Mouse (Mus musculus) myocyte (in vitro differentiated cells): Measurements from ENCODE around the gene Gm8113. TPM values are rescaled to one million over a fixed set of nuclear protein-coding genes. Genes with fewer than 3 reads are reported as not detected.
"Not testable (repeated sequence)": the region's sequence is repeated elsewhere in the genome, so short reads cannot be mapped to it uniquely, and the experiment has no call there.

ENCODE experiments used
- H3K27me3 ChIP-seq: one replicate; pipeline ENCODE4 v1.6.1; 2011; ENCODE audit not compliant: control insufficient read depth, insufficient read depth, insufficient read length
- H3K36me3 ChIP-seq: one replicate; pipeline ENCODE4 v1.6.1; 2011; ENCODE audit not compliant: control insufficient read depth, insufficient read depth
- H3K4me2 ChIP-seq: one replicate; pipeline ENCODE4 v1.6.1; 2011; ENCODE audit warnings: low read depth, control low read depth
- H3K4me3 ChIP-seq: one replicate; pipeline ENCODE4 v1.5.1; 2011; ENCODE audit warnings: mild to moderate bottlenecking, control low read depth, moderate library complexity
- H3K79me2 ChIP-seq: one replicate; pipeline ENCODE4 v1.6.1; 2011; ENCODE audit not compliant: control insufficient read depth, insufficient read depth
- H3ac ChIP-seq: one replicate; pipeline ENCODE4 v1.6.1; 2011; ENCODE audit not compliant: control insufficient read depth, insufficient read length
- CEBPB ChIP-seq: IDR thresholded peaks from 2 replicates; pipeline ENCODE4 v1.6.1; 2011; ENCODE audit warnings: mild to moderate bottlenecking, moderate library complexity; ENCODE audit not compliant: poor library complexity, insufficient read depth, severe bottlenecking
- E2F4 ChIP-seq: IDR thresholded peaks from one replicate; pipeline ENCODE4 v1.6.1; 2011; ENCODE audit warnings: mild to moderate bottlenecking, control low read depth, moderate library complexity; ENCODE audit not compliant: insufficient read depth
- MYOD1 ChIP-seq, 3 experiments: IDR thresholded peaks; one replicate each; pipeline ENCODE4 v1.6.1; 2011; ENCODE audit warnings: control low read depth in 2 of 3, low read depth in 2 of 3, mild to moderate bottlenecking in 2 of 3, moderate library complexity in 1 of 3; ENCODE audit not compliant: insufficient read length in 2 of 3, control insufficient read depth in 1 of 3
- USF1 ChIP-seq: IDR thresholded peaks from one replicate; pipeline ENCODE4 v1.6.1; 2011; ENCODE audit warnings: low read depth, mild to moderate bottlenecking, control low read depth, moderate library complexity
- polyA plus RNA-seq: library from polyadenylated mRNA; unstranded; fragments of >200 nt; fragmentation: generic; extraction: Trizol; gene quantifications from one replicate; pipeline ENCODE4 v1.2.1, GENCODE M21; 2012; ENCODE audit warnings: missing spikeins

Gene Gm8113
- 0.30 TPM for polyA plus RNA-seq

- not testable (repeated sequence) for H3K79me2 ChIP-seq, H3K36me3 ChIP-seq, H3ac ChIP-seq, H3K27me3 ChIP-seq
- peak within 1 kb of the TSS; percentile 77 for H3K4me2 ChIP-seq
- peak in 2 of 3 experiments; percentile 4 to 8 for TF ChIP-seq MYOD1 (IDR thresholded peaks at IDR 0.05; ENCODE audit: control insufficient read depth in 1 of 3, insufficient read length in 2 of 3, low read depth in 2 of 3)
- TF ChIP-seq E2F4: peak; percentile 62
- peak within 1 kb of the TSS; percentile 45 for H3K4me3 ChIP-seq
Observed at GRCm38 (mm10) chr14:43924688-43925403, at the start of gene Gm8113. Gene Gm8113 (plus strand): TSS chr14:43925390.

- not testable (repeated sequence) for H3K4me2 ChIP-seq, H3K79me2 ChIP-seq, H3ac ChIP-seq, H3K36me3 ChIP-seq, H3K27me3 ChIP-seq, H3K4me3 ChIP-seq
Observed at GRCm38 (mm10) chr14:43875417-43875816, 49.8 kb upstream of the Gm8113 start, which contains the start of gene Ear1. Gene Ear1 (minus strand): TSS chr14:43875517.

- H3K27me3 ChIP-seq, H3K79me2 ChIP-seq, H3ac ChIP-seq, H3K36me3 ChIP-seq, H3K4me3 ChIP-seq, H3K4me2 ChIP-seq: not testable (repeated sequence)
Observed at GRCm38 (mm10) chr14:43877789-43878188, 47.4 kb upstream of the Gm8113 start.

GRCm38 (mm10) chr14:43879966-43880545 is 45.1 kb upstream of the Gm8113 start:
- H3K4me2 ChIP-seq, H3K79me2 ChIP-seq, H3K27me3 ChIP-seq, H3K36me3 ChIP-seq, H3ac ChIP-seq, H3K4me3 ChIP-seq: not testable (repeated sequence)

DNA sequence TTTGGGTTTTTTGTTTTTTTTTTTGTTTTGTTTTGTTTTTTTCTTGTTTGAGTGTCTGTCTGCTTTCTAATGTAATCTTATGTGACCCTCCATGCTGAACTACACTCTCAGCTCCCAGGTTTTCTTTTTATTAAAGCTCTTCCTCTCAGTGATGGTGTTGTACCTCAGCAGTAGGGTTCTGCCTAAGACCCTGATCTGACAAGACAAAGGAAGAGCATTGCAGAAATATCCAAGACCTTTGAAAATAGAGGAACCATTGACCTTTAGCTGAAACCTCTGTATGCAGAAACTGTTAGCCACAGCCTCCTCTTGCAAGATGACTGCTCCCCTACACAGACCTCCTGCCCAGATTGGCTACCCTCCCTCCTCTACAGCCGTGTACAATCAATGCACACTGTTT is 39.0 kb upstream of the Gm8113 start:
- H3K36me3 ChIP-seq, H3K27me3 ChIP-seq, H3K4me3 ChIP-seq, H3ac ChIP-seq, H3K79me2 ChIP-seq, H3K4me2 ChIP-seq: not testable (repeated sequence)

DNA sequence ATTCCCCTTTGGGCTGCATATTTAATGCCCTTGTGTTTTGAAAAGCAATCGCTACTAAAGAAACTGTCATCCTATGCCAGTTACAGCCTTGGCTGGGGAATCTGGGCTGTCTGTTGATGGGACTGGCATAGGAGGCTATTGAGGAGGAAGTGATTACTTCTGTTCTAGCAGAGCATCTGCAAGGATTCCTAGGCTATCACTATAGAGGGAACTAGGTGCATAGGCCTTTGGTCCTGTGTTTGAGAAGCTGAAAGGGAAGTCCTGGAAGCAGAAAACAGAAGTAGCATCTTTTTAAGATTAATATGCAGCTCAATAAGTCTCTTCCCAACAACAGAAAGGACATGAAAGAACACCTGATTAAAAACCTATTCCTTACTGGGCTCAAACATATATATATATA is 33.9 kb upstream of the Gm8113 start:
- not testable (repeated sequence) for H3K4me3 ChIP-seq, H3ac ChIP-seq, H3K27me3 ChIP-seq, H3K4me2 ChIP-seq, H3K36me3 ChIP-seq, H3K79me2 ChIP-seq

- H3K4me3 ChIP-seq, H3K27me3 ChIP-seq, H3K4me2 ChIP-seq, H3K36me3 ChIP-seq, H3K79me2 ChIP-seq, H3ac ChIP-seq: not testable (repeated sequence)
Observed at GRCm38 (mm10) chr14:43895357-43895756, 29.8 kb upstream of the Gm8113 start.

- not testable (repeated sequence) for H3K79me2 ChIP-seq, H3K4me2 ChIP-seq, H3ac ChIP-seq, H3K36me3 ChIP-seq, H3K4me3 ChIP-seq, H3K27me3 ChIP-seq
Observed at GRCm38 (mm10) chr14:43898577-43898976, 26.6 kb upstream of the Gm8113 start.

- H3K36me3 ChIP-seq, H3K4me3 ChIP-seq, H3ac ChIP-seq, H3K4me2 ChIP-seq, H3K79me2 ChIP-seq, H3K27me3 ChIP-seq: not testable (repeated sequence)
- TF ChIP-seq CEBPB: 0 out of 2 replicates have a peak, but pooled peaks have one; percentile 3
- peak; percentile 53 for TF ChIP-seq USF1
Observed at GRCm38 (mm10) chr14:43918214-43918613, 7.0 kb upstream of the Gm8113 start.

- H3ac ChIP-seq, H3K4me3 ChIP-seq, H3K36me3 ChIP-seq: not testable (repeated sequence)
Observed at GRCm38 (mm10) chr14:43923459-43923858, 1.7 kb upstream of the Gm8113 start, which contains the start of gene Ear10. Gene Ear10 (minus strand): TSS chr14:43923559.

GRCm38 (mm10) chr14:43925404-43925950 is 287 bp downstream of the Gm8113 start:
- H3K79me2 ChIP-seq, H3ac ChIP-seq, H3K27me3 ChIP-seq, H3K36me3 ChIP-seq: not testable (repeated sequence)
- H3K4me2 ChIP-seq: peak overlapping the region; percentile 77
- H3K4me3 ChIP-seq: peak overlapping the region; percentile 45

More at GRCm38 (mm10) chr14:43923459-43923858, 1.7 kb upstream of the Gm8113 start, which contains the start of gene Ear10:
- H3K4me2 ChIP-seq, H3K79me2 ChIP-seq, H3K27me3 ChIP-seq: not testable (repeated sequence)
